Mouse (Mus musculus) heart, embryonic 12.5 days (tissue): ENCODE data around the gene Agps. TPM values are rescaled to one million over a fixed set of nuclear protein-coding genes. Genes with fewer than 3 reads are reported as not detected.
"Not testable (repeated sequence)": the region's sequence is repeated elsewhere in the genome, so short reads cannot be mapped to it uniquely, and the experiment has no call there.

Experiments
- ATAC-seq: fragments of 200-750 bp; cut with Nextera tagmentation; 2 replicates; pipeline ENCODE4 v1.8.0; 2017; ENCODE audit warnings: moderate TSS enrichment, moderate library complexity; ENCODE audit not compliant: insufficient number of reproducible peaks, low FRiP score
- H3K27ac ChIP-seq: fragments of 300-500 bp; sonication (generic); 2 replicates; pipeline ENCODE4 v1.5.1; 2016; ENCODE audit warnings: mild to moderate bottlenecking, moderate library complexity; ENCODE audit not compliant: poor library complexity, severe bottlenecking
- H3K27me3 ChIP-seq: fragments of 300-500 bp; sonication (generic); replicated peaks from 2 replicates; pipeline ENCODE4 v1.6.1; 2016; ENCODE audit warnings: mild to moderate bottlenecking, moderate library complexity
- H3K36me3 ChIP-seq: fragments of 300-500 bp; sonication (generic); 2 replicates; pipeline ENCODE4 v1.6.1; 2016; ENCODE audit warnings: mild to moderate bottlenecking, moderate library complexity
- H3K4me1 ChIP-seq: fragments of 300-500 bp; sonication (generic); replicated peaks from 2 replicates; pipeline ENCODE4 v1.6.1; 2016; ENCODE audit warnings: mild to moderate bottlenecking
- H3K4me2 ChIP-seq: fragments of 300-500 bp; sonication (generic); 2 replicates; pipeline ENCODE4 v1.6.1; 2016; ENCODE audit warnings: mild to moderate bottlenecking, moderate library complexity
- H3K4me3 ChIP-seq: fragments of 300-500 bp; sonication (generic); 2 replicates; pipeline ENCODE4 v1.5.1; 2016; ENCODE audit warnings: mild to moderate bottlenecking
- H3K9ac ChIP-seq: fragments of 300-500 bp; sonication (generic); 2 replicates; pipeline ENCODE4 v1.6.1; 2016; ENCODE audit warnings: mild to moderate bottlenecking, moderate library complexity
- H3K9me3 ChIP-seq: fragments of 300-500 bp; sonication (generic); replicated peaks from 2 replicates; pipeline ENCODE4 v1.6.1; 2016; ENCODE audit warnings: mild to moderate bottlenecking, moderate library complexity
- WGBS: fragments of 180-500 bp; shearing (Covaris S2); methylation state at CpG from one replicate; pipeline ENCODE4 v1.1.7; 2016; 5-methylcytosine and 5-hydroxymethylcytosine counted together
- polyA plus RNA-seq: library from polyadenylated mRNA; unstranded; fragments of >200 nt; fragmentation: Nextera tagmentation; extraction: Ambion mirVana; gene quantifications from 2 replicates; pipeline ENCODE4 v1.2.1, GENCODE M21; 2016

Gene Agps
- polyA plus RNA-seq, 1 experiment from 2014 or later = 40.3 TPM

DNA sequence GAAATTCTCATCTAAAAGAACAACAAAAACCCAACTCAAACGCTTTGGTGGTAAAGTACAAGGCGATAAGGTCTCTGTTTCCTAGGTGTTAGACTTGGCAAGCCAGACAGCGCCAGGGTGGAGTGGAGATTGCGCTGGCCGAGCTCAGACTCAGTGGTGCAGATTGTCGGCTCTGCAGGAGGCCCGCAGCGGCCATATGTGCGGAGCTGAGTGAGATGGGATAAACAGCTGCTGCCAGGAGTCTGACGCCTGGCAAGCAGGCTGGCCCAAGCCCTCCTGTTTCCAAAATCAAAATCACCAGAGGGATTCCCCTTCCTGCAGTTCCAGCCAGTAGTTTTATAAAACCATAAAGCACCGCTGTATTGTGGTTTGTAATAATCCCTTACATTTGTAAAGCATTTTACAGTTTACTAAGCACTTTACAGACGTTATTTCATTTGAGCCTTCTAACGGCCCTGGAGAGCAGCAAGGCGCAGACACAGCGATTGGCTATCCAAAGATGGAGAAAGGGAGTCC, 127.9 kb downstream of the Agps start:
- H3K27me3 ChIP-seq = no peaks in the 10 kb centered on the region; the same call in 1 of the 2 replicates
- H3K27ac ChIP-seq = peak overlapping the region; percentile 81
- ATAC-seq = peak; percentile 54; the same call in 1 of the 2 replicates
- H3K4me2 ChIP-seq = peak overlapping the region; percentile 55
- no peak overlapping the region for H3K9ac ChIP-seq
- 9% methylated on average over 15 of the region's 15 CpGs for WGBS
- no peaks in the 10 kb centered on the region for H3K36me3 ChIP-seq
- H3K9me3 ChIP-seq = no peaks in the 10 kb centered on the region
- peak overlapping the region; percentile 4; the same call in 1 of the 2 replicates for H3K4me3 ChIP-seq
- H3K4me1 ChIP-seq = peaks cover 46% of the 10 kb centered on the region

DNA sequence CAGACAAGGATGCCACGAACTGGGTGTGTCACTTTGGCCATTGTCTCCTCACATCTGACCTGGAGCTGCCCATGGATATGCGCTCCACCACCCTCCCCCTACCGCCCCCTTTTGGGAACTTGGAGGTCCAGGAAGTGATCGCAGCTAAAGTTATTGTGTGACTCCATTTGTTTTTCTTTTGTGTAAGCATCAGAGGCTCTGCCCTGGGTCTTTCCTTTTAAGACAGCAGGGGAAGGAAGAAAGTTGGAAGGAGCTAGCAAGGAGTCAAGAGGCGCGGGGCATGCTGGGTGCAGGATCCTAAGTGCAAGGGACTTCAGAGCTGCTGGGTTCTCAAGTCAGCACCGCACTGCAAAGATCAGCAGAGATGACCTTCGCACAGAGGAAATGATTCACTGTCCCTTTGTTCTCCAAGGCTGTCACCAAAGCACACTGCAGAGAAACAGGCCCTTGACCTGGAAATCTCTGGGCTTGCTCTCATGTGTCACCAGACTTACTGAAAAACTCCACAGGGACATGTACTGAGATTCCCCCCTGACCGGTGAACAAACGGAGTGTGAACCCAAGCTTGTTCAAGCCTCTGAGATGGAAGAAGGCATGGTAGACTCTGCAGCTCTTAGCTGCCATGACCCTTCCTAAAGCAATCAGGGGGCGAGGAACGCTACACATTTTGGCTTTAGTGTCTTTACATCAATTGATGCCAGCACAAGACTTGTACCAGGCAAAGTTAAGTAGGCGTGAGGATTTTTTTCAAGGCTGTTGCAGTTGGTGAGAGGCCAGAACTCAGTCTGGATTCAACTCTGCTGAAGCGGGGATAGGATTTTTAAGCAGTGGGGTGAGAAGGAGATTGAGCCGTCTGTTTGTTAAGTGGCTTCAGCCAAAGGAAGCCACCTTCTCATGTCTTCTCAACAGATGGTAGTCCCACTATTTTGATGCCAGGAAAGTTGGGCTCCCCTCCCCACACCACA, 128.7 kb downstream of the Agps start:
- peak overlapping the region; percentile 55 for H3K4me2 ChIP-seq
- peaks cover 42% of the 10 kb centered on the region for H3K4me1 ChIP-seq
- WGBS = 41% methylated on average over 15 of the region's 15 CpGs
- peak; percentile 75 for ATAC-seq
- no peaks in the 10 kb centered on the region; the same call in none of the 2 replicates for H3K27me3 ChIP-seq
- no peaks in the 10 kb centered on the region for H3K9me3 ChIP-seq
- H3K9ac ChIP-seq = no peak overlapping the region
- peak overlapping the region; percentile 81 for H3K27ac ChIP-seq
- H3K4me3 ChIP-seq = peak overlapping the region; percentile 4; the same call in 1 of the 2 replicates
- H3K36me3 ChIP-seq = no peaks in the 10 kb centered on the region

DNA sequence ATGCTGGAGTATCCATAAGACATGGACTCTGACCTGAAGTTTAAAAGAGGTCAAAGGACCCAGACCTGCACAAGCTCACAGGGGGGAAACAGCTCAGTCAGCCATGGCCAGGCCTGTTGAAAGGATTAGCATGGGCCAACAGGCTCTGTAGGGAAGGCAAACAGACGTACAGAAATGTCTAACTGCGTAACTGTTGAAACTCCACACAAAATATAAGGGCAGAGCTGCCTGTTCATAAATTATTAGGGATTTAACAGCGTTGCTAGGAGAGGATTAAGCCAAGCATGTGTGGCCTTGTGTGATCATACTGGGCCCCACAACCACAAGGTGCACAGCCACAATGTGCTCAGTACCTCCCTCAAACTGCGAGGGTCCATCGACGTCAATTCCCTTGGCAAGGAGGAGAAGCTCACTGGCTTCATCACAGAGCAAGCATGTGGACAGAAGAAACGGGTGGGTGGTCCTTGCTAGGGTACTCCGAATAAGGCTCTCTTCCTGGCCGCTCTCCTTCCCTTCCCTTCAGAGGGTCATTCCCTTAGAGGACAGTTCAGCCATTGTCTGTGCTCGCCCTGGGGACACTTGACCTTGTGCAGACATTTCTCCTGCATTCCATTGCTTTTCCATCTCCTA, 131.3 kb downstream of the Agps start:
- Histone ChIP-seq H3K36me3 (no peaks in the 10 kb centered on the region), H3K4me2 (no peak overlapping the region), H3K4me3 (no peak overlapping the region), H3K27me3 (no peaks in the 10 kb centered on the region; the same call in 1 of the 2 replicates), H3K9me3 (no peaks in the 10 kb centered on the region), H3K27ac (no peak overlapping the region), H3K4me1 (peaks cover 36% of the 10 kb centered on the region), H3K9ac (no peak overlapping the region)
- 71% methylated on average over 10 of the region's 10 CpGs for WGBS
- ATAC-seq = no peak

DNA sequence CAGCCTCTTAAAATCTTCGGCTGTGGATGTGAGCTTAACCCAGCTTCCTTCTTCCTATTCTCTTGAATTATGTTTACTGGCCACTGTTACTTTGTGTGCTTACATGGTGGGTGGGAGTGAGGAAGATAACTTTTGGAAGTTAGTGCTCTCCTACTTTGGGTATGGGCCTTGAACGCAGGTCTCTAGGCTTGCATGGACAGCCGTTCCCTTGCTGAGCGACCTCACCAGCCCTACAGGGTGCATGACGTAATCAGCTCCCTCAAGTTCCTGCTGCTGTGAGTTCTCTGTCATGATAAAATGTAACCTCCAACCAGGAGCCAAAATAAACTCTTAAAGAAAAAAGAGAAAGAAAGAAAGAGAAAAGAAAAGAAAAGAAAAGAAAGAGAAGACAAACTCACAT, 132.1 kb downstream of the Agps start:
- peak overlapping the region; percentile 23; the same call in 1 of the 2 replicates for H3K9ac ChIP-seq
- ATAC-seq = no peak
- H3K36me3 ChIP-seq = no peaks in the 10 kb centered on the region
- WGBS = 47% methylated on average over 5 of the region's 5 CpGs
- peak overlapping the region; percentile 29; the same call in 1 of the 2 replicates for H3K4me3 ChIP-seq
- H3K27me3 ChIP-seq = no peaks in the 10 kb centered on the region; the same call in 1 of the 2 replicates
- H3K27ac ChIP-seq = no peak overlapping the region; the same call in 1 of the 2 replicates
- peaks cover 33% of the 10 kb centered on the region for H3K4me1 ChIP-seq
- H3K9me3 ChIP-seq = no peaks in the 10 kb centered on the region
- peak overlapping the region; percentile 69 for H3K4me2 ChIP-seq

DNA sequence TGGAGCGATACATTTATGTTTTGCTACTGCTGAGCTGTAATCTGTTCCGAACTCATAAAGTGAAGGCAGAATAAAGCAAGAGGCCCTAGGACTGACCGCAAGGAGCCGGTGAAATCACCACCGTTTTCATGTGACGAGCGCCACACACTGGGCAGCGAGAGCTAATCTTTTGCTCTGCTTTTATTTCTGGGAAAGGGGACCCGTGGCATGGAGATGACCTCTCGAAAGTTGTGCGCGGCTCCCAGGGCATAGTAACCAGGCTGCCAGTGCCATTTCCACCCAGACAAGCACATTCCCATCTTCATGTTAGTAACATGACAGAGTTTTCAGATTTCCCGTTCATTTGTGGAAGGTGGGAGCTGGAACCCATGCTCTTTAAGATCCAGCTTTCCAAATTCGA, 132.5 kb downstream of the Agps start:
- Histone ChIP-seq H3K9ac (peak overlapping the region; percentile 60), H3K4me3 (peak overlapping the region; percentile 29), H3K4me1 (peaks cover 28% of the 10 kb centered on the region)

DNA sequence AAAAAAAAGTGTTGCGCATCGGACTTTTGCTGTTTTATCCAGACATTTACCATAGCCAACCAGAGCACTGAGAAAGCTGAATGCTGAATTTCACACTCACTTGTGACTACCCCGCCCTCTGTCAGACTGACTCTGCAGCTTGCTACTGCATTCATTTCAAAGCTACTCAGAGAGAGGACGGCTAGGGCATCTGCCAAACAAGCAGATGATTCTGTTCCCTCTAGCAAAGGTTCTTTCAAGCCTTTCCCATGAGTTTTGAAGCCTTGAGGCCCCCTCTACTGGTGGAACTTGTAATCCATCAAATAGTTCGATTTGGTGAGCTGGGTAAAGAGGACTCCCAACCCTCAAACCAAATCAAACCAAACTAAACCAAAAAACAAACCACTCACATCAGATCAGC, 133.0 kb downstream of the Agps start:
- Histone ChIP-seq H3K9ac (0 out of 2 replicates have a peak overlapping the region, but pooled peaks have one; percentile 60), H3K27ac (peak overlapping the region; percentile 54; the same call in 1 of the 2 replicates), H3K4me2 (peak overlapping the region; percentile 69), H3K4me1 (peaks cover 25% of the 10 kb centered on the region), H3K4me3 (peak overlapping the region; percentile 29), H3K36me3 (no peaks in the 10 kb centered on the region), H3K27me3 (no peaks in the 10 kb centered on the region; the same call in 1 of the 2 replicates), H3K9me3 (no peaks in the 10 kb centered on the region)
- ATAC-seq = no peak
- 10% methylated on average over 5 of the region's 5 CpGs for WGBS

More for the DNA sequence above, 132.5 kb downstream of the Agps start:
- H3K9me3 ChIP-seq = no peaks in the 10 kb centered on the region
- 9% methylated on average over 14 of the region's 14 CpGs for WGBS
- no peaks in the 10 kb centered on the region for H3K36me3 ChIP-seq
- H3K4me2 ChIP-seq = peak overlapping the region; percentile 69
- peak; percentile 63 for ATAC-seq
- H3K27me3 ChIP-seq = no peaks in the 10 kb centered on the region; the same call in 1 of the 2 replicates
- H3K27ac ChIP-seq = peak overlapping the region; percentile 54; the same call in 1 of the 2 replicates

DNA sequence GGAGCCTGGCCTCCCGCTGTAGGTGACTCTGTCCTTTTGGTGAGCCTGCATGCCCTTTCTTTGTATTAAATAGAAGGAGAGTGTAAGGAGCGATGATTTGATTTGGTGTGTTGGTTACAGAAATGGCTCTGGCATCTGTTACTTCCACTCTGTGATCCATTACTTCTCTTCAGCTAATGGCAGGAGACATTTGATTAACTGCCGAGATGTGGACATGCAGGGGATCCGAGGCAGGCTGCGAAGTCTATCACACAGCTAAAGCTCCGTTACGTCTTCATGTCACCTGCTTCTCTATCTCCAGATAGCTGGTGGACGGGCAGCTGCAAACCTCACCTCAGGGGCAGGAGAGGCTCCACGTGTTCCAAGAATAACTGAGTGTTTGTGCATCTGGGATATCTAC, 142.2 kb downstream of the Agps start:
- H3K27me3 ChIP-seq = no peaks in the 10 kb centered on the region
- H3K36me3 ChIP-seq = no peaks in the 10 kb centered on the region
- peaks cover 3% of the 10 kb centered on the region; the same call in 1 of the 2 replicates for H3K4me1 ChIP-seq
- no peak overlapping the region for H3K27ac ChIP-seq
- ATAC-seq = no peak
- no peak overlapping the region for H3K4me2 ChIP-seq
- H3K9ac ChIP-seq = no peak overlapping the region
- WGBS = 40% methylated on average over 9 of the region's 9 CpGs
- H3K9me3 ChIP-seq = no peaks in the 10 kb centered on the region
- no peak overlapping the region for H3K4me3 ChIP-seq

DNA sequence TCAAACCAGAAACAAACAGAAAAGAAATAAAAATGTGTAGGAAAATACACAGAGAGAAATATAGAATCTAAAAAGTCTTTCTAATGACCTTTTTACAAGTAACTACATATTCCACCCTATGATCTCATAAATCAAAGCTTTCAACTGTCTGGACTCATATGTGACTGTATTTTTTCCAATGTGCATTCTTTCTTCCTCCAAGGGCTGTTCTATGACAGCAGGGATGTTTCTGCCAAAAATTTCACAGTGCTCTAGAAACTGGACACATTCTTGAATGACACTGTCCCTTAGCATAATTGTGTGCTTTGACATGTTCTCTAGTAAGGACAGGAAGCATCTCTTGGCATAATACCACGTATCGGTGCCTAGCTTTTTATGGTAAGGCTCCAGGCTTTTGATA, 144.1 kb downstream of the Agps start:
- not testable (repeated sequence) for H3K4me1 ChIP-seq, H3K9me3 ChIP-seq, H3K27ac ChIP-seq, ATAC-seq, H3K9ac ChIP-seq, H3K27me3 ChIP-seq, H3K4me3 ChIP-seq, H3K4me2 ChIP-seq, H3K36me3 ChIP-seq
- 72% methylated on average over 2 of the region's 2 CpGs for WGBS

DNA sequence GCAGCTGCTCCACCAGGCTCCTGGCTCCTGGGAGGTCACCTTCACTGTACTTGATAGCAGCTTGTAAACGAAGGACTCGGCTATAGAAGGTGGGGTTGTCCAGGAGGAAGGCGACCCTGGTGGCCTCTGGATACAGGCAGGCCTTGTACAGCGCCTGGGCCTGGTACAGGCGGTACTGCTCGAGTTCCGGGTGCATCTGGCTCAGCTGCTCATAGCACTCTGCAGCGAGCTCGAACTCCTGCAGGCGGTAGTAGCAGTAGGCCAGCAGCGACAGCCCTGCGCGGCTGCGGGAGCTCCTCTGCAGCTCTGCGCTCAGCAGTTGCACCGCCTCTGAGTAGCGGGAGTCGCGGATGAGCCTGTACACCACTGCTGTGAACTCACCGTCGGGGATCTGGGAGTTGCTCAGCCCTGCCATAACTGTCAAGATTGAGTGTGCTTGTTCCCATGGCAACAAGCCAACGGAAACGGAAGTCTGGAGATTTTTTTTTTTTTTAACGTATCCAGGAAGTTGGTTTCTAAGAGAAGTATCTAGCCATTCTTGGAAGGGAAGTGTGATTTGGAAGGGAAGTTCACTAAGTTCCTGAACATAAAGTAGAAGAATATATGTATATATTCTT, 145.9 kb downstream of the Agps start, which contains the start of gene Ttc30a2:
Gene Ttc30a2 (minus strand): TSS at position 419 of the 617 bp plus-strand sequence.
- not testable (repeated sequence) for H3K36me3 ChIP-seq
- peak within 1 kb of the TSS; percentile 23; the same call in 1 of the 2 replicates for H3K4me3 ChIP-seq
- 18% methylated on average over 23 of the region's 24 CpGs for WGBS

More for the DNA sequence above, 145.9 kb downstream of the Agps start, which contains the start of gene Ttc30a2:
- not testable (repeated sequence) for H3K9me3 ChIP-seq, H3K27me3 ChIP-seq, H3K27ac ChIP-seq, H3K9ac ChIP-seq, H3K4me1 ChIP-seq
- peak; percentile 58; the same call in 1 of the 2 replicates for ATAC-seq
- peak within 1 kb of the TSS; percentile 55 for H3K4me2 ChIP-seq
